Mouse (Mus musculus) urinary bladder, postnatal 10 days (tissue): Measurements from ENCODE around the gene Sh2d6.
"Not testable (repeated sequence)": the region's sequence is repeated elsewhere in the genome, so short reads cannot be mapped to it uniquely, and the experiment has no call there.

Experiments
- DNase-seq: peaks from one replicate; pipeline ENCODE4 v3.0.0; 2022; ENCODE audit warnings: low spot score

Gene Sh2d6

DNA sequence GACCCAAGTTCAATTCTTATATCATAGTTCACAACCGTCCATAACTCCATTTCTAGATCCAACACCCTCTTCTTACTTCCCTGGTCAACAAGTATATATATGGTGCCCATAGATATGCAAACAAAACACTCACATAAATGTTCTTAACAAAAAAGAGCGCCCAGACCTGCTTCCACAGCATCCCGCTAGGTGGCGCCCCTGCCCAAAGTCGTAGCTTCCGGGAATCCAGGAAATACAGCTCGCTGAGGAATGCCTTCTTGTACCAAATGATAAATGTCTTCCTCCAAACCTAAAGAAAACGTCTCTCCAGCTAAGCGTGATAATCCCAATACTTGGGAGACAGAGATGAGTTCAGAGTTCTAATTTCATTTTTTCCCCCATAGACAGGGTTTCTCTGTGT, 13.7 kb upstream of the Sh2d6 start:
- DNase-seq: peak; percentile 42

- no peak for DNase-seq
Measured at GRCm38 (mm10) chr6:72534035-72534809, 12.7 kb upstream of the Sh2d6 start.

GRCm38 (mm10) chr6:72533555-72533954, 12.0 kb upstream of the Sh2d6 start:
- not testable (repeated sequence) for DNase-seq

GRCm38 (mm10) chr6:72532580-72532979, 11.1 kb upstream of the Sh2d6 start:
- no peak for DNase-seq

- DNase-seq: no peak
Measured at GRCm38 (mm10) chr6:72528410-72529151, 7.1 kb upstream of the Sh2d6 start.

DNA sequence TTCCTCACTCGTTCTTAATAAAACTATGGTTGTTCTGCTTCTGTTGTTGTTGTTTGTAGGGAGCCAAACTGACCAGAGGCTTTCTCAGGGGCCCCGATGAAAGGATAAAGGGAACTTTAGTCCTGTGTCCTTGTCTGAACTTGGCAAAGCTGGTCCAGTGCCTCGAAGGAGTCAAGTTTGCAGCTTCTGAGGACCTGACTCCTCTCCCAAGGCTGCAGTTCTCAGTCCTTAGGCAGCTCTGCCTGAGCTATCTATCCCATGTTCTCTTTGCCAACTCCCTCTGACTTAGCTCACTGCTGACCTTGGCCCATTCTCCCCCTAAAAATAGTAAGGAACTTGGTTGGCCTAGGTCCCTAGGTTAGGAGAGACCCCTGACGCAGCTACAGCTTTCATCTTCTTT, 5.6 kb upstream of the Sh2d6 start:
- DNase-seq: no peak

GRCm38 (mm10) chr6:72524160-72524559, 2.7 kb upstream of the Sh2d6 start:
- no peak for DNase-seq

- DNase-seq: no peak
Measured at GRCm38 (mm10) chr6:72523222-72523621, 1.7 kb upstream of the Sh2d6 start.

GRCm38 (mm10) chr6:72522288-72522687, 781 bp upstream of the Sh2d6 start:
- no peak for DNase-seq

DNA sequence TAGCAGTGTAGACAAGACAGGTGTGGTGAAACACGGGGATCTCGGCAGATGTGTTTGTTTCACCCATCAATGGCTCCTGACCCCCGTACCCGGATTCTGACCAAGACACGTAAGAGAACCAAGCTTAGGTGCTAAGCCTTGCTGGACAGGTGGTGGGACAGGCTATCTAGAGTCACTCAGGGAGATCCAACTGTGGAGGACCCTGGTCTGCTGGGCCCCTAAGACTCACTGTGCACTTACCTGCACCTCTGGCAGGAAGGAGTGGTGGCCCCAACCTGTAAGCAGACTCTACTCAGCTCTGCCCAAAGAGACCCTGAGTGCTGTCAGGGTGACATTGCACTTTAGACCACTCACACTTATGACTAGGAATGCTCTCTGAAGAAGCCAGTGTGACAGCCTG, 603 bp downstream of the Sh2d6 start:
- DNase-seq: no peak

DNA sequence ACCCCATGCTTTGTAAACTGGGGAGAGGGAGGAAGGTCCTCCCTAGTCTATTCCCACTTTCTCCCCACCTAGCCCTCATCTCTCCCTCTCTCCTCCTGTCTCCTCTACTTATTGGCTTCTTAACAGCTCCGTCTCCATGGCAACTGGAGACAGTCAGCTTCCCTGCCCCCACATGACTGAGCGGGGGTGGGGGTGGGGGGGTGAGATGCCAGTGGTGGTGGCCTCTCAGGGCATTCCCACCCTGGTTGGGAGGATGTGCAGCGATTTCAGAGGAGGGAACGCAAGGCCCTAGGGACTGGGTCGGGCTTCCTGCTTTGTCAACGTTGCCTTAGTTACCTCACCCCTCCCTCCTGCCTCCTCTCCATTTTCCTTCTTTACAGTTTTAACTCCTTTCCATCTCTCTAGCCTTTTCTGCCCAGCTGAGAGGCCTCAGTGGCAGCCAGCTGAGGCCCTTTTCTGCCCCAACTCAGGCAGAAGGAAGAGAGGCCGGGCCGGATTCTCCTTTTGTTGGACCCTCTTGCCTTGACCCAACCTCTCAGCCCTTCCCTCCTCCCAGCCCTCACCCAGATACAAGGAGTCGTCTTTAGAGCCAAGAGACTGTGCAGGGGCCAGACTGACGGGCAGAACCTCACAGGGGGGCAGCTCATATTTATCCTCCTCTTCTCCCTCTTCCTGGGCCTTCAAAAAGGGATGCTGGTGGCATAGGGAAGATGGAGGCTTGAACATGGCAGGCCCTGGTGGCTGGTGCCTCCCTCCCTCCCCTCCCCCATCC, 1.4 kb downstream of the Sh2d6 start:
- DNase-seq: no peak

DNA sequence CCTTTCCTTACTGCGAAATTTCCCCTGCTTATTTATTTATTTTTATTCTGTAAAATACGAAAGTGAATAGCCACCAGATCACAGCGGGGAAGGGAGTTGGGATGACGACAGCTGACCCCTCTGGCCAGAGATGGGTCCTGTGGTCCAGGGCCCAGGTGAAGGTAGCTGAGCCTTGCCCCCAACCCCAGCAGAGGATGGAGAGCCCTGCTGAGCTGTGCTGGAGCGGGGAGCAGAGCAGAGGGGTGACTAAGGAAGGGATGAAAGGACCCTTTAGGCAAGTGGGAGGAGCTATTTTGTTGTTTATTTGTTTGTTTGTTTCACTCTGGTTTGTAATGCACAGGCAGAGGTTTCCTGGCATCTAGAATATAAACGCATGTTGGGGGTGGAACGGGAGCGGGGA, 2.2 kb downstream of the Sh2d6 start:
- DNase-seq: no peak

- no peak for DNase-seq
Measured at GRCm38 (mm10) chr6:72518842-72519241, 2.7 kb downstream of the Sh2d6 start.

DNA sequence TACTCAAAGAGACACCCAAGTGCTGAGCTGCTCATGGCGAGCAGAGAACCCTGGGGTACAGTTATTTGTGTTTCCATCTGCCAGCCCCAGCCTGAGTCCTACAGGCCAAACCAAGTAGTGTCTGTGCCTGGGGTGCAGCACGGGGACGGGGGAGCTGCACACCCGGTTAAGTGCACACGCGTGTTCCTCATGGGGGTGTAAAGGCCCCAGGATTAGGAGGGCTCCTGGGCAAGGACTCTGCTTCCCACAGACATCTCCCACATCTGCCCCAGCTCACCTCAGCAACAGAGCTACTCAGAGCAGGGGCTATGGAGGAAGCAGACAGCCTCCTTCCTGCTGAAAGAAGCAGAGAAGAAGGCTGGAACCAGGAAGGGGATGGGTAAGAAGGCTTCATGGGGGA, 5.9 kb downstream of the Sh2d6 start:
- no peak for DNase-seq

DNA sequence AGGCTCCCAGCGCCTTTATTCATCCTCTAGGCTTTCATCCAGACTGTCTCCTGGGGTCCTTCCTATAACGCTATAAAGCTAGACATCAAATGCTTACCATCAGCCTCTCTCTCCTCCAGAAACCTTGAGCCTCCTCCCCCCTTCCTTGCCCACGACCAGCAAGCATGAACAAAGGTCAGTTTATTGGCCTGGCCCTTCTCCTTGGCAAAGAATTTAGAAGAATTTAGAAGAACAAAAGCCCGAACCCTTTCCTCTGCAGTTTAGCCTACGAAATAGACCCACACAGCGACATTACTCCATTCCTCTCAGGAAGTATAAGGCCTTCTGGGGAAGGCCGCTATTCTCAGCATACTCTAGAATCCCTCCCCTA, 8.5 kb downstream of the Sh2d6 start:
- no peak for DNase-seq

DNA sequence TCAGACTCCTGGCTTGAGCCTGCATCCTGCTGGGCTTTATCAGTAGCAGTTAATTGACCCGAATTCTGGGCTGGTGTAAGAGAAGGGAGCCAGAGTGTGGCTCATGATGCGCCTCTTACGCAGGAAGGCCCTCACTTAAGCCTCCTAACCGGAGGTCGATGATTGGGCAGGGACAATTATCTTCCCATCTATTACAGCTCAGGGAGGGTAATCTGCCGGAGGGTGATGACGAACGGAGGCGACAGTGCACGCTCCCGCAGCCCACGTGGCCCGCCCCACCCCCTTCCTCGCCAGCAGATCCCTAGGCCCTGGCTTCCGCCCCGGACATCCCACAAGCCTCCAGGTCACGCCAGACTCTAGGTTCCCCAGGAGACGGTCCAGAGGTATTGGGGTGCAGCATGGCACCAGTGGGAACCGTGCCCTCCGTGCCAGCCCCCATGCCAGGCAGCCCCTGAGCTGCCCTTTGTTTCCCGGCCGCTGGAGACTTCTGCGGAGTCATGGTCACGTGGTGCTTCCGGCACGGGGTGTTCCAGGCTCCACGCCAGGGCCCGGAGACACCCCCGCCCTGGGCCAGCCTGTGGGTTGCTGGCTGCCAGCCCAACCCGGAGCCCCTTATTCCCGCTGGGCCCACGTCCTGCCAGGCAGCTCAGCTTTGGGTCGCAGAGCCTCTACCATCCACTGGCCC, 9.0 kb downstream of the Sh2d6 start:
- peak; percentile 38 for DNase-seq

- DNase-seq: no peak
Measured at GRCm38 (mm10) chr6:72510686-72511421, 10.7 kb downstream of the Sh2d6 start.

GRCm38 (mm10) chr6:72509872-72510435, 11.6 kb downstream of the Sh2d6 start:
- no peak for DNase-seq

DNA sequence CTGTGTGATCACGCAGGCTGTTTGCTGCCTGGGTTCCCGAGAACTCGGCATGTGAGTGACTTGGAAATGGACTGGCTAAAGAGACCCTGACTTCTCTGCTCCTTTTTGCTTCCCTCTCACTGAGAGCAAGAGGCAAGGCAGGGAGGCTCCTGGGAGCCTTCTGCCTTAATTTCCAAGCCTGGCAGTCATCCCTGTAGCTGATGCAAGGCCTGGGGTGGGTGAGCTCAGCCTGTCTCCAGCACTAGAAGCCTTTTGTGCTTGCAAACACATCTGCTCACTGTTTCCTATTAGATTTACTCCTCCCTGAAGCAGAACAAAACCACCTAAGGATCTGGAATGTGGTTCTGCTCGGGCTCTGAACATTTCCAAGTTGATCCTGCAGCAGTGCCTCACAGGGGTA, 12.9 kb downstream of the Sh2d6 start:
- no peak for DNase-seq

DNA sequence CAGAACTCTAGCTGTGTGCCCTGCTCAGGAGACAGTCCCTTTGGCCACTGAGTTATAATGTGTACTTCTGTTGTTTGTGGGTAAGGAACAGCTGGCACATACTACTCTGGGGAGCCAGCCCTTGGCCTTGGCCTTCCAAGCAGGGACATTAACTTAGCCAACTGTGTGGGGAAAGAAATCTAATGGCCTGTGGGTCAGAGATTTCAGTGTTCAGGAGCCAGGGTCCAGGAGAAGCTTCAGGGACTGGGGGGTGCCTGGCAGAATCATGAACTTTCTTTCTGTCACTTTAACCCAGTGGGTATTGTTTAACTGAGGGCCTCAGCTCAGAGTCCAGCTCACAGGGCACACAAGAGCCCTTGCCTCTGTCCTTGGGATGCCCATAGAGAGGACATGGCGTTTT, 15.4 kb downstream of the Sh2d6 start:
- no peak for DNase-seq

GRCm38 (mm10) chr6:72503939-72504338, 17.6 kb downstream of the Sh2d6 start:
- DNase-seq: no peak
